Mouse (Mus musculus) bone marrow, adult 2 months (tissue): Measurements from ENCODE around the gene Crhbp. TPM values are rescaled to one million over a fixed set of nuclear protein-coding genes. Genes with fewer than 3 reads are reported as not detected.

ENCODE experiments used
- H3K27ac ChIP-seq: fragments of 200-500 bp; 2 replicates; pipeline ENCODE4 v1.5.1; 2012; ENCODE audit warnings: low read depth, mild to moderate bottlenecking, control low read depth, inconsistent platforms, low read length; ENCODE audit not compliant: control insufficient read depth, poor library complexity, insufficient read depth
- H3K4me1 ChIP-seq: fragments of 200-500 bp; 2 replicates; pipeline ENCODE4 v1.6.1; 2011; ENCODE audit warnings: low read length; ENCODE audit not compliant: control insufficient read depth, insufficient read depth
- H3K4me3 ChIP-seq: fragments of 200-500 bp; replicated peaks from 2 replicates; pipeline ENCODE3; 2011; ENCODE audit warnings: mild to moderate bottlenecking, low read depth, low read length, control low read depth; ENCODE audit not compliant: control insufficient read depth
- CTCF ChIP-seq: fragments of 200-500 bp; IDR thresholded peaks from 2 replicates; pipeline ENCODE4 v1.5.1; 2011; ENCODE audit warnings: low read length, control low read depth; ENCODE audit not compliant: control insufficient read depth, insufficient read depth
- POLR2A ChIP-seq: fragments of 200-500 bp; IDR thresholded peaks from 2 replicates; pipeline ENCODE4 v1.6.1; 2011; ENCODE audit warnings: low read depth, mild to moderate bottlenecking, control low read depth, low read length, borderline replicate concordance; ENCODE audit not compliant: control insufficient read depth
- WGBS: fragments of 180-500 bp; shearing (Covaris S2); methylation state at CpG from one replicate; pipeline ENCODE4 v1.1.7; 2018; 5-methylcytosine and 5-hydroxymethylcytosine counted together
- polyA plus RNA-seq: library from polyadenylated mRNA; stranded (reverse); fragments of >200 nt; gene quantifications from 2 replicates; pipeline ENCODE4 v1.2.4, GENCODE M21; 2011; ENCODE audit warnings: low replicate concordance; ENCODE audit not compliant: missing spikeins, insufficient read depth, insufficient read length

Gene Crhbp
- polyA plus RNA-seq, 1 experiment = not detected

- WGBS = 82% methylated on average over 10 of the region's 10 CpGs
- no peak overlapping the region for H3K27ac ChIP-seq
- H3K4me1 ChIP-seq = no peaks in the 10 kb centered on the region
- TF ChIP-seq POLR2A (no peak), CTCF (no peak)
- H3K4me3 ChIP-seq = no peak overlapping the region
These were observed 13.0 kb downstream of the Crhbp start for GRCm38 (mm10) chr13:95431760-95432159.

GRCm38 (mm10) chr13:95427499-95427898 is 17.2 kb downstream of the Crhbp start:
- WGBS = 82% methylated on average over 3 of the region's 3 CpGs
- no peak overlapping the region for H3K27ac ChIP-seq

GRCm38 (mm10) chr13:95426421-95426820 is 18.3 kb downstream of the Crhbp start:
- no peak overlapping the region for H3K4me3 ChIP-seq
- TF ChIP-seq CTCF (no peak), POLR2A (no peak)
- 78% methylated on average over 6 of the region's 6 CpGs for WGBS

More at GRCm38 (mm10) chr13:95427499-95427898, 17.2 kb downstream of the Crhbp start:
- Histone ChIP-seq H3K4me3 (no peak overlapping the region), H3K4me1 (no peaks in the 10 kb centered on the region)
- TF ChIP-seq POLR2A (no peak), CTCF (no peak)

GRCm38 (mm10) chr13:95425484-95425883 is 19.2 kb downstream of the Crhbp start:
- H3K4me1 ChIP-seq = no peaks in the 10 kb centered on the region
- TF ChIP-seq POLR2A (no peak), CTCF (no peak)
- H3K4me3 ChIP-seq = no peak overlapping the region
- 76% methylated on average over 6 of the region's 6 CpGs for WGBS
- H3K27ac ChIP-seq = no peak overlapping the region

More at GRCm38 (mm10) chr13:95426421-95426820, 18.3 kb downstream of the Crhbp start:
- Histone ChIP-seq H3K4me1 (no peaks in the 10 kb centered on the region), H3K27ac (no peak overlapping the region)

GRCm38 (mm10) chr13:95424932-95425331 is 19.8 kb downstream of the Crhbp start:
- H3K4me1 ChIP-seq = no peaks in the 10 kb centered on the region
- H3K27ac ChIP-seq = no peak overlapping the region
- H3K4me3 ChIP-seq = no peak overlapping the region
- WGBS = 83% methylated on average over 7 of the region's 7 CpGs
- TF ChIP-seq POLR2A = no peak
- no peak for TF ChIP-seq CTCF

GRCm38 (mm10) chr13:95419204-95419749 is 25.4 kb downstream of the Crhbp start:
- no peak overlapping the region for H3K27ac ChIP-seq
- H3K4me1 ChIP-seq = no peaks in the 10 kb centered on the region
- H3K4me3 ChIP-seq = no peak overlapping the region
- WGBS = 41% methylated on average over 8 of the region's 8 CpGs
- TF ChIP-seq POLR2A (no peak), CTCF (no peak)

- no peak overlapping the region for H3K27ac ChIP-seq
- TF ChIP-seq POLR2A (no peak), CTCF (no peak)
- no peak overlapping the region for H3K4me3 ChIP-seq
- no peaks in the 10 kb centered on the region for H3K4me1 ChIP-seq
- 56% methylated on average over 6 of the region's 6 CpGs for WGBS
These were observed 26.0 kb downstream of the Crhbp start for GRCm38 (mm10) chr13:95418575-95419203.

GRCm38 (mm10) chr13:95412257-95412656 is 32.5 kb downstream of the Crhbp start:
- H3K4me1 ChIP-seq = no peaks in the 10 kb centered on the region
- no peak overlapping the region for H3K27ac ChIP-seq
- no peak overlapping the region for H3K4me3 ChIP-seq
- WGBS = 32% methylated on average over 2 of the region's 2 CpGs
- TF ChIP-seq POLR2A (no peak), CTCF (no peak)
